ENCODE assay signal across 8 mouse cellular contexts in the genomic region with DNA sequence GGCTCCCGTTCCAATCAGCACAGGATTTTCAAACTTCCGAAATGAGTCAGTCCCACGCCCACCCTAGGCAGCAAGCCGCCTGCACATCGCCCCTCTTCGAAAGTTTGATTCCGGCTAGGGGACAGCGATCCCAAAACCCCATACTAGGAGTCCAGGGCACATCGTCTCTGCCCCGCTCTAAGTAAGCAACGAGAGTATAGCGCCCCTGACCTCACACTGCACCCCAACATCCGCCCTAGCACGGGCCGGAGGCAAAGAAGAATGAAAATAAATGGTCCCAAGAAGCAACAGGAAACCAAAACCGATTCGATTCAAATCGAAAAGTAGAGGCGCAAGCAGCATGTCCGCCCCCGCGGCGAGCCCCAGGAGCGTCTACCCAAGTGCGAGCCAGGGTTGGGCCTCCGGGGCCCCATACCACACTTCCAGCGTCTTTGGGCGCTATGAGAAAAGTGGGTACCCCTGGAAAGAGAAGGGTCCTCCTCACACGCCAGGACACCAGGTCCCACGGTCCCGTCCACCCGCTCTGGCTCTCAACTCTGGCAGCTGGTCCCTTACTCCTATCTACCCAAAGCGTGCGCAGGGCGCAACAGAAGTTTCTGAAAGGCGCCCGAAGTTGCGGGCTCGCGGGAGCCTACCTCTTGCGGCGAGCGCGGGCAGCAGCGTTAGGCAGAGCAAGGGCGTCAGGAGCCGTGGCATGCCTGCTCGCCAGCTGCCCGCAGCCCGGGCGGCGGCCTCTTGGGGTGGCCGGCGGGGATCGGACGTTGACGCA. TPM values are rescaled to one million over a fixed set of nuclear protein-coding genes. Genes with fewer than 3 reads are reported as not detected.
DNase-seq lines count a peak whose midpoint lies in the region; ATAC-seq and TF ChIP-seq lines count a peak whose summit lies in the region.

No protein-coding gene starts in this region.

- peak overlapping the region; percentile 78 for H3K9ac ChIP-seq in hindbrain, embryonic 12.5 days
- peak overlapping the region; percentile 93 for H3K9ac ChIP-seq in lung, postnatal 0 days (replicated peaks; ENCODE audit: low read depth)

- H3K4me3 ChIP-seq in left cerebral cortex, adult 2 months = peak overlapping the region; percentile 63
- peak overlapping the region; percentile 98 for H3K4me3 ChIP-seq in brown adipose tissue, adult 24 weeks (ENCODE audit: insufficient read depth, low read depth, low read length)
- peak overlapping the region; percentile 61 for H3K4me3 ChIP-seq in hindbrain, embryonic 12.5 days
- H3K4me3 ChIP-seq in lung, postnatal 0 days (ENCODE audit: low read depth, low read length) = peak overlapping the region; percentile 92

- peak overlapping the region; percentile 88 for H3K27ac ChIP-seq in left cerebral cortex, adult 2 months
- H3K27ac ChIP-seq in brown adipose tissue, adult 24 weeks (replicated peaks; ENCODE audit: low read depth, low read length) = peak overlapping the region; percentile 86
- H3K27ac ChIP-seq in hindbrain, embryonic 12.5 days = peak overlapping the region; percentile 93
- H3K27ac ChIP-seq in lung, postnatal 0 days (ENCODE audit: low read length) = peak overlapping the region; percentile 93

- peaks cover 48% of the 10 kb centered on the region for H3K4me1 ChIP-seq in brown adipose tissue, adult 24 weeks (ENCODE audit: control insufficient read depth, insufficient read depth, insufficient read length, low read length)
- H3K4me1 ChIP-seq in hindbrain, embryonic 12.5 days = peaks cover 87% of the 10 kb centered on the region
- H3K4me1 ChIP-seq in lung, postnatal 0 days (ENCODE audit: insufficient read depth, low read depth, low read length) = peaks cover 47% of the 10 kb centered on the region

- WGBS in hindbrain, embryonic 12.5 days = under 1% methylated on average over 57 of the region's 57 CpGs
- WGBS in lung, postnatal 0 days = under 1% methylated on average over 54 of the region's 57 CpGs

- TF ChIP-seq CTCF in left cerebral cortex, adult 2 months (IDR thresholded peaks at IDR 0.05) = no peak
- TF ChIP-seq CTCF in lung, postnatal 0 days (IDR thresholded peaks at IDR 0.05) = no peak; the same call in 1 of the 2 replicates

- H3K4me2 ChIP-seq in hindbrain, embryonic 12.5 days (replicated peaks) = peak overlapping the region; percentile 71
- H3K4me2 ChIP-seq in lung, postnatal 0 days (replicated peaks; ENCODE audit: low read depth, low read length) = peak overlapping the region; percentile 81

- intact Hi-C loops in left cerebral cortex, adult 2 months (cut with DNase I) = loop anchor here (5.0 kb wide), 1 partner anchor 54 kb away; no protein-coding TSS in a partner anchor

- DNase-seq in left cerebral cortex, adult 2 months (ENCODE audit: extremely low spot score in 1 of 2, low spot score in 2 of 2) = no peak
- DNase-seq in left cerebral cortex, adult 9 months (ENCODE audit: low spot score in 2 of 2) = no peak
- peak; percentile 35 for DNase-seq in lung, postnatal 0 days (ENCODE audit: low spot score)
- peak; percentile 66 for DNase-seq in splenic B cell, adult 2 months (ENCODE audit: low read depth, low spot score)
- DNase-seq in cerebellum, postnatal 4 days (ENCODE audit: low spot score in 2 of 2) = no peak

- H3K27me3 ChIP-seq in hindbrain, embryonic 12.5 days = peaks cover 16% of the 10 kb centered on the region
- H3K27me3 ChIP-seq in lung, postnatal 0 days (replicated peaks; ENCODE audit: insufficient read depth, low read length) = no peaks in the 10 kb centered on the region
- H3K27me3 ChIP-seq in splenic B cell, adult 2 months (ENCODE audit: control insufficient read depth, insufficient read depth, low read length, poor library complexity, severe bottlenecking) = no peaks in the 10 kb centered on the region

- TF ChIP-seq EP300 in lung, postnatal 0 days (IDR thresholded peaks at IDR 0.05) = no peak

- no peaks in the 10 kb centered on the region for H3K36me3 ChIP-seq in hindbrain, embryonic 12.5 days
- no peaks in the 10 kb centered on the region for H3K36me3 ChIP-seq in lung, postnatal 0 days (ENCODE audit: insufficient read depth, low read length)
- H3K36me3 ChIP-seq in splenic B cell, adult 2 months (ENCODE audit: control insufficient read depth, insufficient read depth, low read length, poor library complexity, severe bottlenecking) = no peaks in the 10 kb centered on the region

- ATAC-seq in hindbrain, embryonic 12.5 days (ENCODE audit: low FRiP score) = no peak
- peak; percentile 0; the same call in 1 of the 2 replicates for ATAC-seq in lung, postnatal 0 days
- no peak for ATAC-seq in cerebellum, adult (ENCODE audit: insufficient number of reproducible peaks, low FRiP score, low TSS enrichment)

- no peaks in the 10 kb centered on the region for H3K9me3 ChIP-seq in hindbrain, embryonic 12.5 days (replicated peaks)
- H3K9me3 ChIP-seq in lung, postnatal 0 days (ENCODE audit: low read length) = no peaks in the 10 kb centered on the region

RNA-seq across cellular contexts. Expression of gene Notch1, which starts 13.4 kb away (rescaled TPM):
- total RNA-seq in left cerebral cortex, adult 2 months (2021) = 10 to 100 TPM; 23.8 to 23.9 TPM
- 5.6 and 8.9 TPM in 2 replicates for polyA plus RNA-seq in brown adipose tissue, adult 24 weeks (2012; ENCODE audit: insufficient read depth, insufficient read length, missing spikeins)
- polyA plus RNA-seq in hindbrain, embryonic 12.5 days (2016; fragmentation: Nextera tagmentation; extraction: Ambion mirVana) = 38.0 and 41.0 TPM in 2 replicates
- 11.8 and 14.7 TPM in 2 replicates for polyA plus RNA-seq in lung, postnatal 0 days (2015; fragmentation: Nextera tagmentation; extraction: Ambion mirVana)

RNA-seq across cellular contexts. Expression of gene Sec16a, which starts 58.0 kb away (rescaled TPM):
- 10 to 100 TPM; 50.6 to 50.9 TPM for total RNA-seq in left cerebral cortex, adult 2 months (2021)
- polyA plus RNA-seq in brown adipose tissue, adult 24 weeks (2012; ENCODE audit: insufficient read depth, insufficient read length, missing spikeins) = 21.0 and 21.6 TPM in 2 replicates
- polyA plus RNA-seq in hindbrain, embryonic 12.5 days (2016; fragmentation: Nextera tagmentation; extraction: Ambion mirVana) = 32.3 and 35.3 TPM in 2 replicates
- 10.2 and 13.1 TPM in 2 replicates for polyA plus RNA-seq in lung, postnatal 0 days (2015; fragmentation: Nextera tagmentation; extraction: Ambion mirVana)

Comparison
In these comparisons a context has a peak if more than half of its experiments do, and no peak if none do; other contexts are left out.
1. DNase-seq: peak in lung, postnatal 0 days (single experiment) and splenic B cell, adult 2 months (single experiment); none in left cerebral cortex, adult 2 months (0 of 2), left cerebral cortex, adult 9 months (0 of 2) and cerebellum, postnatal 4 days (0 of 2).
2. Peak in every context shown above with its lines, with median percentiles within 50 percentile points of each other: H3K27ac ChIP-seq and H3K4me3 ChIP-seq.